Mouse (Mus musculus) embryonic facial prominence, embryonic 14.5 days (tissue): ENCODE measurements at regions not wholly inside any gene's neighbourhood (a gene's known extent, or its start where the extent isn't known, plus 50 kb on each side); places are given as distances from the start of the nearest gene placed in this dataset.

Experiments used
- ATAC-seq: fragments of 200-750 bp; cut with Nextera tagmentation; 2 replicates; pipeline ENCODE4 v1.8.0; 2017; ENCODE audit warnings: low read depth, moderate number of reproducible peaks, moderate TSS enrichment
- DNase-seq: peaks from one replicate; pipeline ENCODE4 v3.0.0-alpha.2; 2015; ENCODE audit warnings: low spot score
- H3K27ac ChIP-seq: fragments of 300-500 bp; sonication (generic); replicated peaks from 2 replicates; pipeline ENCODE4 v1.5.1; 2014; ENCODE audit warnings: low read depth, mild to moderate bottlenecking, low read length, moderate library complexity
- H3K27me3 ChIP-seq: fragments of 300-500 bp; sonication (generic); replicated peaks from 2 replicates; pipeline ENCODE4 v1.6.1; 2014; ENCODE audit warnings: low read length; ENCODE audit not compliant: control insufficient read depth, insufficient read depth
- H3K36me3 ChIP-seq: fragments of 300-500 bp; sonication (generic); 2 replicates; pipeline ENCODE4 v1.6.1; 2014; ENCODE audit warnings: low read length, mixed read lengths; ENCODE audit not compliant: control insufficient read depth, insufficient read depth
- H3K4me1 ChIP-seq: fragments of 300-500 bp; sonication (generic); 2 replicates; pipeline ENCODE4 v1.6.1; 2014; ENCODE audit warnings: antibody characterized with exemption, low read length; ENCODE audit not compliant: control insufficient read depth, insufficient read depth
- H3K4me2 ChIP-seq: fragments of 300-500 bp; sonication (generic); 2 replicates; pipeline ENCODE4 v1.6.1; 2014; ENCODE audit warnings: low read depth, mild to moderate bottlenecking, low read length, moderate library complexity, mixed read lengths
- H3K4me3 ChIP-seq: fragments of 300-500 bp; sonication (generic); 2 replicates; pipeline ENCODE4 v1.5.1; 2014; ENCODE audit warnings: low read depth, mild to moderate bottlenecking, low read length
- H3K9ac ChIP-seq: fragments of 300-500 bp; sonication (generic); 2 replicates; pipeline ENCODE4 v1.6.1; 2014; ENCODE audit warnings: low read depth, mild to moderate bottlenecking, low read length, moderate library complexity, mixed read lengths
- H3K9me3 ChIP-seq: fragments of 300-500 bp; sonication (generic); 2 replicates; pipeline ENCODE4 v1.6.1; 2016; ENCODE audit warnings: low read length; ENCODE audit not compliant: control insufficient read depth
- WGBS: fragments of 180-500 bp; shearing (Covaris S2); extraction: QIAGEN DNeasy Blood & Tissue Kit; methylation state at CpG from one replicate; pipeline ENCODE4 v1.1.7; 2014; 5-methylcytosine and 5-hydroxymethylcytosine counted together

- H3K27me3 ChIP-seq, result no peaks in the 10 kb centered on the region
- H3K4me2 ChIP-seq, result no peak overlapping the region
- H3K9ac ChIP-seq, result no peak overlapping the region
- H3K4me1 ChIP-seq, result no peaks in the 10 kb centered on the region
- H3K27ac ChIP-seq, result no peak overlapping the region
- ATAC-seq, result no peak
- 52% methylated on average over 3 of the region's 3 CpGs for WGBS
- H3K9me3 ChIP-seq, result no peaks in the 10 kb centered on the region
- DNase-seq, result no peak
- H3K36me3 ChIP-seq, result no peaks in the 10 kb centered on the region
- H3K4me3 ChIP-seq, result no peak overlapping the region
Observed at GRCm38 (mm10) chr6:103318677-103319359, 191.6 kb upstream of the Chl1 start.

GRCm38 (mm10) chr6:103319964-103320363 lies 190.4 kb upstream of the Chl1 start:
- DNase-seq (no peak), ATAC-seq (no peak)
- 68% methylated on average over 2 of the region's 2 CpGs for whole genome bisulfite sequencing
- Histone ChIP-seq H3K27ac (no peak overlapping the region), H3K4me2 (no peak overlapping the region), H3K9me3 (no peaks in the 10 kb centered on the region), H3K27me3 (no peaks in the 10 kb centered on the region), H3K4me3 (no peak overlapping the region), H3K36me3 (no peaks in the 10 kb centered on the region), H3K4me1 (no peaks in the 10 kb centered on the region), H3K9ac (no peak overlapping the region)

GRCm38 (mm10) chr6:103320550-103320949 lies 189.8 kb upstream of the Chl1 start:
- H3K27ac ChIP-seq, result no peak overlapping the region
- no peak overlapping the region for H3K4me2 ChIP-seq
- H3K9ac ChIP-seq, result no peak overlapping the region
- H3K4me3 ChIP-seq, result no peak overlapping the region
- H3K9me3 ChIP-seq, result no peaks in the 10 kb centered on the region
- 79% methylated on average over 4 of the region's 4 CpGs for WGBS
- no peaks in the 10 kb centered on the region for H3K27me3 ChIP-seq
- no peaks in the 10 kb centered on the region for H3K36me3 ChIP-seq
- no peaks in the 10 kb centered on the region for H3K4me1 ChIP-seq
- ATAC-seq, result no peak
- no peak for DNase-seq

DNA sequence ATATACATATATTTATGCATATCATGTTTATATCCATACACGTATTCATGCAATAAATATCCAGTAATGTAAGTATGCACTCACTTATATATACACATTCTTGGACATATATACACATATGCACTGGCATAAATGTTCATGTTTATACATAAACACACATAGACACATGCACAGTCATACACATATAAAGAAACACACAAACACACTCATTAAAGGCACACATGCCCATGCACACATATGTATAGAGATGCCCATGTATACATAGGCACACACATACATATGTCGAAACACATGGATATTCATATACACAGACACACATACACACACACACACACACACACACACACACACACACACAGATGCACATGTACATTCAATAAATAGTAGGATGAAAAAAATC lies 189.3 kb upstream of the Chl1 start:
- Histone ChIP-seq H3K36me3 (no peaks in the 10 kb centered on the region), H3K27ac (no peak overlapping the region), H3K4me1 (no peaks in the 10 kb centered on the region), H3K9ac (no peak overlapping the region), H3K4me3 (no peak overlapping the region), H3K4me2 (no peak overlapping the region), H3K9me3 (no peaks in the 10 kb centered on the region), H3K27me3 (no peaks in the 10 kb centered on the region)
- ATAC-seq (no peak), DNase-seq (no peak)
- 93% methylated on average over 2 of the region's 2 CpGs for WGBS

GRCm38 (mm10) chr6:103322442-103322841 lies 187.9 kb upstream of the Chl1 start:
- Histone ChIP-seq H3K36me3 (no peaks in the 10 kb centered on the region), H3K4me1 (no peaks in the 10 kb centered on the region), H3K27me3 (no peaks in the 10 kb centered on the region), H3K4me2 (no peak overlapping the region), H3K27ac (no peak overlapping the region), H3K9ac (no peak overlapping the region), H3K4me3 (no peak overlapping the region), H3K9me3 (no peaks in the 10 kb centered on the region)
- DNase-seq (no peak), ATAC-seq (no peak)

DNA sequence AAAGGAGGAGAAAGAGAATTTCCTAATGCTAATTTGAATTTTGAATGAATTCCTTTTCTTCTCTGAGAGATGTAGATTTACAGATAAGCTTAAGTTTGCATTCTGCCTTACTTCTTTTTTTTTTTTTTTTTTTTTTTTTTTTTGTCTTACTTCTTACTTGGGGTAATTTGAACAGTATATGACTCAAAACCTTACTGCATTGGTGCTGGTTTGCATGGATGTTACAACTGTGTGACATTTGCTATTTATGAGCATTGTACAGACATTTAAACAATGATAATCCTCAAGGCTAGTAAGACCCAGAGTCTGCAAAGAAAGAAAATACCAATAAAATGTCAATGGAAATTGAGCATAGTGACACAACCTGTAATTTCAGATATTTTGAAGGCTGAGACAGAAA lies 174.7 kb upstream of the Chl1 start:
- no peak for DNase-seq

GRCm38 (mm10) chr6:103339961-103340732 lies 170.2 kb upstream of the Chl1 start:
- ATAC-seq, result no peak
- H3K4me2 ChIP-seq, result no peak overlapping the region
- H3K4me1 ChIP-seq, result no peaks in the 10 kb centered on the region
- no peak overlapping the region for H3K9ac ChIP-seq
- no peak overlapping the region for H3K4me3 ChIP-seq
- H3K9me3 ChIP-seq, result no peaks in the 10 kb centered on the region
- no peaks in the 10 kb centered on the region for H3K36me3 ChIP-seq
- no peak for DNase-seq
- no peak overlapping the region for H3K27ac ChIP-seq
- 64% methylated on average over 7 of the region's 7 CpGs for WGBS
- H3K27me3 ChIP-seq, result no peaks in the 10 kb centered on the region

More for the DNA sequence above, 174.7 kb upstream of the Chl1 start:
- Histone ChIP-seq H3K4me3 (no peak overlapping the region), H3K9ac (no peak overlapping the region), H3K36me3 (no peaks in the 10 kb centered on the region), H3K27ac (no peak overlapping the region), H3K27me3 (no peaks in the 10 kb centered on the region), H3K4me1 (no peaks in the 10 kb centered on the region), H3K4me2 (no peak overlapping the region), H3K9me3 (no peaks in the 10 kb centered on the region)
- no peak for ATAC-seq

GRCm38 (mm10) chr6:103343515-103343914 lies 166.9 kb upstream of the Chl1 start:
- ATAC-seq, result no peak
- Histone ChIP-seq H3K9ac (no peak overlapping the region), H3K4me1 (no peaks in the 10 kb centered on the region; the same call in 1 of the 2 replicates), H3K4me2 (no peak overlapping the region), H3K9me3 (no peaks in the 10 kb centered on the region), H3K36me3 (no peaks in the 10 kb centered on the region), H3K27me3 (no peaks in the 10 kb centered on the region), H3K27ac (no peak overlapping the region), H3K4me3 (no peak overlapping the region)
- WGBS, result 72% methylated on average over 5 of the region's 5 CpGs
- no peak for DNase-seq

DNA sequence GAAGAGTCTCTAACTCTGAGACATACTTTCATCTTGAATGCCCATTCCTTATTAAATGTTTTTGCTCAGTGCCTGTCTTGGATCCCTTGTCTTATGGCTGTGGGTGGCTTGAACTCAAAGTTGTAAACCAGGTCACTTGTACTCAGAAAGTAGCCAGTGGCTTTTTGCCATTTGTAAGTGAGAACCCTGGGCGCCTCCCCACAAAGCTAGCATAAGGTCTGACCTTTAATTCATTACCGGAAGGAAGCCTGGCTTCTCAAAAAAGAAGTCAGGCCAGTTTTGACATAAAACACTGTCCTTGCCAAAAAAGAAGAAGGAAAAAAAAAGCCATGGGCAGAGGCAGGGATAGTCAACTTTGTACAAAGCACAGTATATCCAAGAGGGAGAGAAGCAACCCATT lies 166.0 kb upstream of the Chl1 start:
- Histone ChIP-seq H3K27ac (no peak overlapping the region), H3K9ac (no peak overlapping the region), H3K9me3 (no peaks in the 10 kb centered on the region), H3K27me3 (no peaks in the 10 kb centered on the region), H3K36me3 (no peaks in the 10 kb centered on the region), H3K4me1 (no peaks in the 10 kb centered on the region; the same call in 1 of the 2 replicates), H3K4me3 (no peak overlapping the region), H3K4me2 (no peak overlapping the region)
- ATAC-seq, result no peak
- no peak for DNase-seq
- 70% methylated on average over 2 of the region's 2 CpGs for WGBS
